Mouse (Mus musculus) cerebral cortex, adult 2 months (tissue): Measurements from ENCODE around the gene Pclo.

Experiments
- WGBS: fragments of 180-500 bp; shearing (Covaris S2); methylation state at CpG from one replicate; pipeline ENCODE4 v1.1.7; 2018; 5-methylcytosine and 5-hydroxymethylcytosine counted together

The Pclo gene

DNA sequence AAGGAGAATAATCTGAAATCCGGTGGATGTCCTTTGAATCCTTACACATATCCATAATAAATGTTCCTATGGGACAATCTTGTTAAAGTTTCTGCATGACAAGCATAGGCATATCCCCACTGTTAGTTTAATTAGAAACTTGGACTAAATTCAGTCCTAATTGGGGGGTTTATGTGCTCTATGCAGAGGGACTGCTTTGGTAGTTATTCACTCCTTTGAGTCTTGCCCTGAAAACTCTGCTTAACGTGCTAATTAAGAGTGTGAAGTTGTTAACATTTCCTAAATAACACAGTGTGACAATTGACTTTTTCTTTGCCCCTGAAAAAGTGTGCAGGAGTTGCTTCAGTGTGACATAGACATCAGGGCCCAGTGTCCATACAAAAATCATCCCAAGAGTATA lies 177.3 kb downstream of the Pclo start:
- 52% methylated on average over 2 of the region's 2 CpGs for WGBS

DNA sequence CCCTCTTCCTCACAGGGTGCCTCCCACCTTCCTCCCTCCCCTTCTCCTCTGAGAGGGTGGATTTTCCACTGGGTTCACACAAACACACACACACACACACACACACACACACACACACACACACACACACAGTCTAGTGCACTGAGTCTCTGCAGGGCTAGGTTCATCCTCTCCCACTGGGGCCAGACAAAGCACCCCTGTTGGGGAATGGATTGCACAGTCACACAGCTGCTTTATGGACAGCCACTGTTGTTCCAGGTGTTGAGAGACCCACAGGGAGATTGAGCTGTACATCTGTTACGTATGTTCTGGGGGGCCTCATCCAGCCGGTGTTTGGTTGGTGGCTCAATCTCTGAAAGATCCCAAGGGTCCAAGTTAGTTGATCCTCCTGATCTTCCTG lies 182.0 kb downstream of the Pclo start:
- 87% methylated on average over 2 of the region's 2 CpGs for WGBS

- 61% methylated on average over 2 of the region's 2 CpGs for WGBS
Observed at GRCm38 (mm10) chr5:14705423-14705822, 190.7 kb downstream of the Pclo start.

- 76% methylated on average over 4 of the region's 4 CpGs for WGBS
Observed at GRCm38 (mm10) chr5:14707311-14707710, 192.6 kb downstream of the Pclo start.

DNA sequence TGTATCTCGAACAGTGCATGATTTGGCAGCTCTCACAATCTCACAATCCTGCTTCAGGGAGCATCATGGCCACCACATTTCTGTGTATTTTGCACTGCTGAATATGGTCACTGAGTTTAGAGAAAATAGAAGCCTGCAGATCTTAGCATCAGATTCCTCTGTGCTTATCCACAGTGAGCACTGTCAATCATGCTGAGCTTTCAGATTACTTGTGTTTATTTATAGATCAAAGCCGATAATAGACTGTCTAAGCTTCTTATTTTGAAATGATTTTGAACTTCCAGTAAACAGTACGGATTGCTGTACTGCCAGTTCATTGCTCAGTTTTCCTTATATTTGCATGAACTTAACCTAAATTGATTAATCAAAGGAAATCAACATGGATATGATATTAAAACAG lies 208.9 kb downstream of the Pclo start:
- 67% methylated on average over 3 of the region's 3 CpGs for WGBS

DNA sequence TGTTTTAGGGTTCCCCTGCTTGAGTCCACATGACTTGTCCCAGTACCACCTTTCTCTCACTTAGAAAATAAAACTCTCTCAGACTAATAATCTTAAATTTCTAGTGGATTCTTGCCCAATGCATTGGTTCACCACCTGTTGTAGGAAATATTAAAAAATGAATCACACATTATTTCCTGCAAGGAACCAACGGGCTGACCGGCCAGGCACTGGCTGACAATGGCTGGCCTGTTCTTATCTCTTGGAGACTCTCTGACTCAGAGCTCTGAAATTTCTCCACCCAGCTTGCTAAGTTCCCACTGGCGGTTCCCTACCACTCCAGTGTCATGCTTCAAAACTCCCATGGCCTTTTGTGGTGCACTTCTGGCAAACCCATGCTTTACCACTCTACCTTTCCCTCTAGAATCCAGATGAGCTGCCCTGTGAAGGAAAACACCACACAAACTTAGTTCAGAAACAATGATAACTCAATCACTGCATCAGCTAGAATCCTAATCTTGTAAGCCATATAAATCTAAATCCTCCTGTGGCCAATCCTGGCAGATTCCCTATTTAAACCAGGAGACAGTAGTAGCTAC lies 214.0 kb downstream of the Pclo start:
- WGBS, result 71% methylated on average over 3 of the region's 3 CpGs

- WGBS, result 93% methylated on average over 11 of the region's 11 CpGs
Observed at GRCm38 (mm10) chr5:14766686-14767085, 252.0 kb downstream of the Pclo start.

GRCm38 (mm10) chr5:14782362-14783082 lies 267.8 kb downstream of the Pclo start:
- WGBS, result 57% methylated on average over 1 of the region's 1 CpGs

DNA sequence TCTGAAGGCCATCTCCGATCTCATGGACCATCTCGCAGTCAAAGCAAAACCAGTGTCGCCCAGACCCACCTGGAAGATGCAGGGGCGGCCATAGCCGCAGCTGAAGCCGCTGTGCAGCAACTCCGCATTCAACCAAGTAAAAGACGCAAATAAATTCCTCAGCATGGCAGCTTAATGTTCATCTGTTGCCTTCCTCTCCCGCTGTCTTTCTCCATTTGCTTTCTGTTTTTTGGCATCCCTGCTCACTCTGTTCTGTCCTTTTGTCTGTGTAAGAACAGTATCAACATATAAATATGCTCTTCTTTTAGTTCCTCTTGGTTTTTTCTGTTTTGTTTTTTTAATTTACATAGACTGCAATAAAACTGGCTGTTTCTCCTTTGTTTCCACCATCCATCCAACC lies 279.2 kb downstream of the Pclo start:
- WGBS, result 86% methylated on average over 9 of the region's 9 CpGs

- 7% methylated on average over 6 of the region's 6 CpGs for WGBS
Observed at GRCm38 (mm10) chr5:14807136-14807535, 292.4 kb downstream of the Pclo start.

GRCm38 (mm10) chr5:14833165-14833860 lies 318.6 kb downstream of the Pclo start:
- 46% methylated on average over 3 of the region's 3 CpGs for WGBS

DNA sequence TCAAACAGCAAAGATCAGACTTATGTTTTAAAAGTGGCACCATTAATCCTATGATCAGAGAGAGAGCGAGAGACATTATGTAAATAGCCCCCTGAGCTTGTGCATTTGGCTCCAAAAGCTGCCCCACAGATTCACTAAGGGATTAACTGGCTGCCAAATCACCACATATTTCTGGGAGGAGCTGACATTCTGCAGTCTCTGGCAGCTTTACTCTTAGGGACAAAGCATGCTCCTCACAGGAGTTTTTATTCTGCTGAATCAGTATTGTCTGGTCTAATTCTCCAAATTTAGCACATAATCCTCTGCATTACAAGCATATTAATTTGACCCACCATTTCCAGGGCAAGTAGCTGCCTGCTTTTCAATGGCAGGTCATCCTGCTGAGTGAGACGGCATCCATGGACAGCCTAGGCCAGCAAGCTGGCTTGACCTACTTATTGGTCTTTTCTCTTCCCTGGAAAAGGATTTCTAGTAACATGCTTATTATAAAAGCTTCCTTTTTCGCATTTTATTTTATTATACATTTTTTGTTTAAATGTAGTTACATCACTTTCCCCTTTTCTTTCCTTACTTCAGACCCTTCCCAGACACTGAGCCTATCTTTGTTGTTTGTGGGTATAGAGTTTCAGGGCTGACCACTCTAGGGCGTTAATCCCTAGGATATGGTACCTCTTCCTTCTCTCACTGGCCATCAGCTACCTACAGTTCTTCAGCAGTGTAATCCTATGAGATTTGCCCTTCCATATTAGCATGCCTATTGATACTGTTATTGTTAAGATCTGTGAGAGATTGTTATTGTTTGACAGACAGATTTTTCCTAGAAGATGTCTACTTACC lies 319.7 kb downstream of the Pclo start:
- 53% methylated on average over 4 of the region's 4 CpGs for WGBS

GRCm38 (mm10) chr5:14885291-14885690 lies 370.6 kb downstream of the Pclo start:
- 64% methylated on average over 2 of the region's 2 CpGs for WGBS

DNA sequence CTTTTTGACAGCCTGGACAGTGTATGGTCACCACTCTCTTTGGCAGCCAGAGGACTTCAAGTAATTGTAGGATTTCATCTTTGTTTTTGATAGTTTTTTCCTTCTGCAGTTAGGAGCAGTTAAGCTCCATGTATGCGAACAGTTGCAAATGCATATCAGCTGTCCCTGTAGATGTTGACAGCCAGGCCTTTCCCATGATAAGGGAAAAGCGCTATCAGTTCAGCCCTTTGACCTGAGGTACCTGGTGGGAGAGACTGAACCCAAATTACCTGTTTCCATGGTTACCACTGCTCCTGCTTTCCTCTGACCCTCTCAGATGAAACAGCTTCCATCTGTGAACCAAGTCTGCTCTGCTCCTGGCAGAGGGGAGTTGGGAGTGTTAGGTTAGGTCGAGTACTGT lies 377.5 kb downstream of the Pclo start:
- 78% methylated on average over 3 of the region's 3 CpGs for WGBS

- WGBS, result 18% methylated on average over 3 of the region's 3 CpGs
Observed at GRCm38 (mm10) chr5:14903539-14903938, 388.8 kb downstream of the Pclo start.
